Mouse (Mus musculus): ENCODE measurements around the gene Zfp622. TPM values are rescaled to one million over a fixed set of nuclear protein-coding genes. Genes with fewer than 3 reads are reported as not detected.
A peak's percentile ranks its signal among the peaks of the same experiment; 100 is the strongest.
"Not testable (repeated sequence)": the region's sequence is repeated elsewhere in the genome, so short reads cannot be mapped to it uniquely, and the experiment has no call there.

Gene Zfp622
- polyA plus RNA-seq, 2 experiments from 2014 or later: 8.8 to 15.9 TPM

DNA sequence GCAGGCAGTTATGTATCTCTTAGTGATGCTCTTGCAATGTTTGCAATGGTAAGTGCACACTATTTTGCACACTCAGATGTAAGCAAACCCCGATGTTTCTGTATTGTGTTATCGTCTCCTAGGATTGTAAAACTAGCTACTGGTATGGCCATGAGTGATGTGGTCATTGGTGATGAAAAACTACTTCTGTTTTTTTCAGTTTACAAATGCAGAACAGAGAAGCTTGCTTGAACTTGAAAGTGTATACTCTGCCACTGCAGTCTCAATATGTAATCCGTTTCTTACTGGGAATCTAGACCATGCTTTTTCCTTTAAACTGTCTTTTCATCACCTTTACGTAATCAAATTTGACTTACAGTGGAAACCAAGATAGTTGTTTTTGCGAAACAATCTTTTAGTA lies 11.4 kb upstream of the Zfp622 start:
- no peak for ATAC-seq

- ATAC-seq: no peak
Observed at GRCm38 (mm10) chr15:25974352-25974751, 9.8 kb upstream of the Zfp622 start.

GRCm38 (mm10) chr15:25975810-25976209 lies 8.4 kb upstream of the Zfp622 start:
- ATAC-seq: no peak

GRCm38 (mm10) chr15:25983614-25984013 lies 552 bp upstream of the Zfp622 start:
- not testable (repeated sequence) for ATAC-seq

GRCm38 (mm10) chr15:25984734-25985492 lies 747 bp downstream of the Zfp622 start:
- ATAC-seq: peak; percentile 3

GRCm38 (mm10) chr15:25992992-25993727 lies 9.0 kb downstream of the Zfp622 start:
- ATAC-seq: peak; percentile 69

- ATAC-seq: no peak
Observed at GRCm38 (mm10) chr15:25995521-25995920, 11.4 kb downstream of the Zfp622 start.

DNA sequence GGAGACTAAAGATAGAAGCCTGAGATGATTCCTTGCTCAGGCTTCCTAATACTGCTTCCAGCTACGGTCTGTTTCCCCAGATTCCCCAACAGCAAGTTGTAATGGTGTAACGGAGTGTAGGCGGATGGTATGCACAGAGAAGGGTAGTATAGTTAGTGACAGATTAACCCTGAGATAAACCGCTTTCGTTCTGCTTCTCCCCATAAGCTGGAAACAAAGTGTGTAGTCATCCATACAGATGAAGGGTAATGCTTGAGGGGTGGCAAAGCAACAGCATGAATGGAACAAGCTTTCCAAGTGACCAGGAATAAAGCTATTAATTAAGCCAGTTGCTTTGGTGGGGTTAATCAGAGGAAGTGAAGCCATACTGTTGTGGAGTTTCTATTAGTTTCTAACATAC lies 15.4 kb downstream of the Zfp622 start:
- ATAC-seq: not testable (repeated sequence)

DNA sequence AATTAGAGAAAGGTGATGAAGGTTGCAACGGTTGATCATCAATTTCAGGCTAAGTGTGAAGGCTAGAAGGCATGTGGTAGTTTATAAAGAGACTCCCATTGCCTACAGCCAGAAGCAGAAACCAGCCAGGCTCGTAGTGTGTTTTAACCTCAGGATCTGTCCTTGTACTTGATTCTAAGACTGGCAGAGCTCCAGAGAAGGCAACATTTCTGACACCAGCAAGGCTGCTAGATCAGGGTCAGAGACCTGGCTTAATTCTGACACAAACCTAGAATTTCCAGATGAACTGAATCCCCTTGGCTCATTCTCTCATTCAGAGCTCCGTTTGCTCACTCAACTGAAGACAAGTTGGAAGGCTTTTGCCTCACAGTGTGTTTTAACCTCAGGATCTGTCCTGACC lies 24.5 kb downstream of the Zfp622 start:
- ATAC-seq: no peak

DNA sequence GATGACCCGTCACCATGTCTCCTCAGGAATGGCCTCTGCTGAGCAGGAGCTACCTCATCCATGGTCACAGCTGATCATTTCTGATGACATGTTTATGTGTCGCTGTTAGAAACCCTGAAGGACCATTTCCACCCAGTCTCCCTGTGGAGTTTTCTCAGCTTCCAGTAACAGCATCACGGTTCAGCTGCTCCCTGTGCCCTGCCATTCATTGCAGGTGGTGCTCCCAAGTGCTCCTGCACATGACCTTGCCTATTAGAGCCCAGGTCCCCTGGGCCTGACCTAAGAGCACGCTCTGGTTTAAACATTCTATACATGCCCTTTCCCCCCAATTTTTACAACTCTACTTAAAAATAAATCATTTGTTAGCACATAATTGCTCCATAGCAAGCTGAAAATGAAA lies 28.7 kb downstream of the Zfp622 start:
- no peak for ATAC-seq

- no peak for ATAC-seq
Observed at GRCm38 (mm10) chr15:26015979-26016665, 32.0 kb downstream of the Zfp622 start.

GRCm38 (mm10) chr15:26021721-26022120 lies 37.6 kb downstream of the Zfp622 start:
- ATAC-seq: no peak

- no peak for ATAC-seq
Observed at GRCm38 (mm10) chr15:26022636-26023035, 38.5 kb downstream of the Zfp622 start.

GRCm38 (mm10) chr15:26031692-26032091 lies 47.5 kb downstream of the Zfp622 start:
- ATAC-seq: no peak

DNA sequence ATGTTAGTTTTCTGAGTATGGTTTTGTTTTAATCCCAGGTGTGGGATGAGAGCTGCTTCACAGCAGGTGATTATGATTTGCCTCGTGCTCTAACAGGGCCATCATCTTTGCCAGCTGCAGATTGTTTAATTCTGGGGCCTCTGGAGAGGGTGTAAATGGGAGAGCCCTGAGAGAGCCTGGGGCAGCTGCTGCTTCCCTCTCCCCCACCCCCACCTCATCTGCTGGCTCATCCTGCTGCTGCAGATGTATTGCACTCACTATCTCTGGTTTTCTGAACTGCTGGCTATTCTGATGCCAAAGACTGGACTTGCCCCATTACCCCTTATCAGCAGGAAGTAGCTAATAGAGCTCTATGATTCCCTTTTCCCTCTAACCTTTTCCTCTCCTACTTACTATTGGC lies 56.4 kb downstream of the Zfp622 start:
- no peak for ATAC-seq

- no peak for ATAC-seq
Observed at GRCm38 (mm10) chr15:26041196-26041947, 57.2 kb downstream of the Zfp622 start.

Other genes with a start within 250 kb of the Zfp622 start
- gene Retreg1, start 141.2 kb upstream of the Zfp622 start, polyA plus RNA-seq (2017; shearing (Covaris generic)): 10 to 100 TPM; 58.2 to 69.6 TPM